Mouse (Mus musculus) lung, adult 2 months (tissue): ENCODE results near the gene Gabra2. TPM values are rescaled to one million over a fixed set of nuclear protein-coding genes. Genes with fewer than 3 reads are reported as not detected.

Source experiments
- DNase-seq: peaks from one replicate; pipeline ENCODE4 v3.0.0; 2022
- H3K4me1 ChIP-seq: fragments of 200-500 bp; 2 replicates; pipeline ENCODE4 v1.6.1; 2011; ENCODE audit warnings: low read length; ENCODE audit not compliant: control insufficient read depth, insufficient read depth
- H3K4me3 ChIP-seq: fragments of 200-500 bp; replicated peaks from 2 replicates; pipeline ENCODE3; 2011; ENCODE audit warnings: low read depth, mild to moderate bottlenecking, control low read depth, low read length; ENCODE audit errors: extremely low read depth
- CTCF ChIP-seq: fragments of 200-500 bp; IDR thresholded peaks from 2 replicates; pipeline ENCODE4 v1.5.1; 2011; ENCODE audit warnings: mild to moderate bottlenecking, low read length, control low read depth; ENCODE audit not compliant: insufficient read depth
- POLR2A ChIP-seq: fragments of 200-500 bp; IDR thresholded peaks from 2 replicates; pipeline ENCODE4 v1.6.1; 2011; ENCODE audit warnings: low read depth, mild to moderate bottlenecking, control low read depth, low read length, borderline replicate concordance; ENCODE audit errors: extremely low read depth
- WGBS: fragments of 180-500 bp; shearing (Covaris S2); methylation state at CpG from one replicate; pipeline ENCODE4 v1.1.7; 2018; 5-methylcytosine and 5-hydroxymethylcytosine counted together
- polyA plus RNA-seq: library from polyadenylated mRNA; depleted of rRNA; stranded (reverse); fragments of >200 nt; gene quantifications from 2 replicates; pipeline ENCODE4 v1.2.3, GENCODE M21; 2012; rRNA removed

The Gabra2 gene
- polyA plus RNA-seq: not detected in 2 replicates

DNA sequence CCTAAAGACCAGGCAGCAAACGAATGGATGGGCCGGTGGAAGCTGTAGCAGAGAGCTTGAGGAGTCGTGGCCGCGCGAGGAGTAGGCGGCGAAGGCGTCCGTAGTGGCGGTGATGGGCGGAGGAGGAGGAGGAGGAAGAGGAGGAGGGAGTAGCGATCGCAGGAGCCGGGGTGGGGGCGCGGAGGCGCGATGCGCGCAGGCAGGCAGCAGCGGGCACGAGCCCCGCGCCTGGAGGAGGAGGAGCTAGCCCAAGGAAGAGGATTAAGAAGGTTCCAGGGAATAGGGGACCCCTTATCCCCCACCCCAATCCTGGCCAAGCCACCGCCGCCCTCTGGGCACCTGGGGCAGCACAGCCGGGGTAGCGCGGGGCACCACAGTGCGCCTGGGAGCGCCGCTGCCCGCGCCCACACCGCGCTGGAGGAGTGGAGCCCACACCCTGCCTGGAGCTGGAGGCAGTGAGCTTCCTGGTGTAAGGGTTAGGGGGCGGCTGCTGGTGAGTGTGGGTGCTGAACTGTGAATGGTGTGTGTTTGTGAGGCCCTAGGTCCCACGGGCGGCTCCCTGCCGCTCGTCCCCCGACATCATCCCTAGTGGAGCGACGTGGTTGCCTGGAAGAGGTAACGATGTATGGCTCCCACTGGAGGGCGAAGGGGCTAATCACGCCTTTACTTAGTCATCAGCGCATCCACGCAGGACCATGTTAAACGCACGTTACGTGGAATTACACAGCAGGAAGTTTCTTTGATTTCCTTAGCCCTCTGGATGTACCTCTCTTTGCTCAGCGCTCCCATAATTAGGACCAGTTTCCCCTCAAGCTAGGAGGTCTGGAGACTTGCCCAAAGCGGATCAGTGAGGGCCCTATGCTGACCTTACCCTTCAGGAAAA is at the start of gene Gabra2:
Gene Gabra2 (minus strand): TSS at position 125 of the 883 bp plus-strand sequence.
- TF ChIP-seq POLR2A (no peak), CTCF (no peak)

DNA sequence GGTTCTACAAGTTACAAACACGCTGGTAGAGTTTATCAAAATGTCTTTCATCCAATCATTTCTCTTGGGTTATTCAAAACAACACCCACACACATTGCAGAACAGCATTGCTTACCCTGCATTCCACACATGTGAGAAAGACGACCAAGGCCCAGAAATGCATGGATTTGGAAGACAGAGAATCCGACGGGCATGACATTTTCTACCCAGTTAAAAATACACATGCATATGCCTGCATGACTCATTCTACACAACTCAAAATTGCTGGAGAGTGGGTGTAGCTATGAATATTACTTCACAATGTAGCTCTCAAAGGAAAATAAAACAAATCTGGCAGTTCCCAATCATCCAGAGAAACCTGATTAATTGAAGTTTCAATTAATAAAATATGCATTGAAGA is 41.0 kb upstream of the Gabra2 start:
- TF ChIP-seq POLR2A (no peak), CTCF (no peak)
- Histone ChIP-seq H3K4me3 (no peak overlapping the region), H3K4me1 (no peaks in the 10 kb centered on the region)
- WGBS: 64% methylated on average over 4 of the region's 4 CpGs
- DNase-seq: no peak

More for the DNA sequence above, at the start of gene Gabra2:
- no peak for DNase-seq
- Histone ChIP-seq H3K4me3 (no peak within 1 kb of the TSS), H3K4me1 (no peaks in the 10 kb centered on the region)
- WGBS: 2% methylated on average over 54 of the region's 55 CpGs

- no peak for DNase-seq
- WGBS: 63% methylated on average over 2 of the region's 2 CpGs
- TF ChIP-seq CTCF: no peak
- TF ChIP-seq POLR2A: no peak
- no peaks in the 10 kb centered on the region for H3K4me1 ChIP-seq
- H3K4me3 ChIP-seq: no peak overlapping the region
These were observed 40.2 kb upstream of the Gabra2 start for GRCm38 (mm10) chr5:71135840-71136239.

DNA sequence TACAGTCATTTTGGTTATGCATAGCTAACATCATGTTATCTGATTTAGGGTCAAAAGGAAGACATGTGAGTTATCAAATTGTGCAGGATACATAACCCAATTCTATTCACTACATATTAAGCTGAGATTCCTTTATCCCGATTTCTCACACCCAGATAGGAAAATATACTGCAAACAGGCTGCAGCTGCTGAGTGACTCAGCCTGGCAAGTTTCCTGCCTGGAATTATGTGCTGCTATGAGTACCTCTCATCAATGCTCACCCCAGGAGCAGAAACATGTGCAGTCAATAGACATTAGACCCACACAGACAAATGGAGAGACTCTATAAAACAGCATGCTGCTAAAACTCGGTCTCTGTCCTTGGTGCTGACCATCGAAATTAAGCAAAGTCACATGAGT is 32.1 kb upstream of the Gabra2 start:
- 60% methylated on average over 3 of the region's 3 CpGs for WGBS
- no peak for TF ChIP-seq CTCF
- TF ChIP-seq POLR2A: no peak
- DNase-seq: no peak
- H3K4me1 ChIP-seq: no peaks in the 10 kb centered on the region
- no peak overlapping the region for H3K4me3 ChIP-seq

GRCm38 (mm10) chr5:71115216-71115615 is 19.6 kb upstream of the Gabra2 start:
- no peak for TF ChIP-seq POLR2A
- TF ChIP-seq CTCF: no peak
- DNase-seq: no peak
- no peak overlapping the region for H3K4me3 ChIP-seq
- no peaks in the 10 kb centered on the region for H3K4me1 ChIP-seq
- 30% methylated on average over 1 of the region's 1 CpGs for WGBS

DNA sequence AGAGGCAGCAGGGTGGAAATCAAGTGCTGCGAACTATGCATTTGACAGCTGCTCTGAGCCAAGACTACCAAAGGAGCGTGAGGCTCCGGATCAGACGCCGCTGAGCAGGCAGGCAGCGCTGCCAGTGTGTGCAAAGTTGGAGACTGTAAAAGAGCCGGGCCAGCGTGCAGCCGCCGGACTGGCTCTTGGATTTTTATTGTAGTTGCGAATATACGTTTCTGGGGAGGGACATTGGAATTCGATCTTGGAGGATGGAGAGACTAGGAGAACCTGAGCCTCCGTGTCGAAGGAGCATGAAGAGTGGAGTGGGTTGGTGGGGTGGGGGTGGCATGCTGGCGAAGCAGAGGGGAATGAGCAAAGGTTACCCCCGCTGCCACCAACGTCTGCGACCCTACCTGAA is 469 bp downstream of the Gabra2 start:
- no peak for DNase-seq
- Histone ChIP-seq H3K4me1 (no peaks in the 10 kb centered on the region), H3K4me3 (no peak overlapping the region)
- no peak for TF ChIP-seq POLR2A
- TF ChIP-seq CTCF: no peak
- 4% methylated on average over 19 of the region's 19 CpGs for WGBS

DNA sequence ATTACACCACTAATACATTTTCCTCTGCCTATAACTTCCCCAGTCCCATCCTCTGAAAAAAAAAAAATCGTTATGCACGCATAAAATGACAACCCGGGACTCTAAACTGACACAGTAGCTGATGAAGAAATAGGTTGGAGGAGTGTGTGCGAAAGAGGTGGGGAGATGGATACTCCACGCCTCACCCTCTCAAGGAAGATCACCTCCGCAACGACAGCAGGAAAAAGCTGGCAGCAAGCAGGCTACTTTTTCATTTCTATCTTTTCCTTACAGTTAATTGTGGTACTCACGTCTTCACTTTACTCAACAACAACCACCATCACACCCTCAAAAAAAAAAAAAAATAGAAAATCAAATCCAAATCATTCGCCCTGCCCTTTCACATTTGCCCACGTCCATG is 873 bp downstream of the Gabra2 start:
- no peaks in the 10 kb centered on the region for H3K4me1 ChIP-seq
- WGBS: 22% methylated on average over 10 of the region's 10 CpGs
- TF ChIP-seq CTCF (no peak), POLR2A (no peak)
- no peak for DNase-seq
- H3K4me3 ChIP-seq: no peak overlapping the region

DNA sequence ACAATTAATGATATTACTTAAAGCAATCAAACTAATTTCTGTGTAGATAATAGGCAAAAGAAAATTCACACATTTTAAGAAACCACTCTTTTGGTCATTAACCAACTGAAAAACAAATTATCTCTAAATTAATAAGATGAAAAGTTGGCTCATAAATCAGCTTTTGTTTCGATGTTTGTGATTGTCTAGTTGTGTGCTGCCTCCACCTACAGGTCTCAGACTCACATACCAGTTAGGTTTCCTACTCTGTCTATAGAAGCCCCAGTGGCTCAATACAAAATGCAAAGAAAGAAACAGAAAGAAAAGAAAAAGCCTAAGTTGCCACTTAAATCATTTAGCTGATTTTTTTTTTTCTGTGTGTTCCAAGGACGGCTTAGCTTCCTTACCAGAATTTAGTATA is 1.8 kb downstream of the Gabra2 start:
- Histone ChIP-seq H3K4me1 (no peaks in the 10 kb centered on the region), H3K4me3 (no peak overlapping the region)
- WGBS: 67% methylated on average over 2 of the region's 2 CpGs
- no peak for DNase-seq
- TF ChIP-seq POLR2A (no peak), CTCF (no peak)

DNA sequence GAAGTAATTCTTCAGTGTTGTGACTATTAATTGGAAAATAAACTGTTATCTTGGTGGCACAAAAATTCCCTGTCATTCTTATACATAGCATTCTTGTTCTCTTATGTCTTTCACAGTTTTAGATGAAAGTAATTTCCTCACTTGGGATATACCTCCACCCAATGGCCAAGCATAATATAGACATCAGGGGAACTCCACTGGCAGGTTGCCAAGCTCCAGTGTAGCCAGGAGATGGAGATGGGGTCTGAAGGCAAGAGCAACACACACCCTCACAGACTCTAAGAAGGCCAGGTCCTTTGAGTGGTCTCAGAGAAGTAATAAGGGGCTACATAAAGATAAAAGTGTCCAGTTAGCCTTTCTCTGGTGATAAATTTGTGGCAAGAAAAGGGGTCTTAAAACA is 3.2 kb downstream of the Gabra2 start:
- Histone ChIP-seq H3K4me1 (no peaks in the 10 kb centered on the region), H3K4me3 (no peak overlapping the region)
- DNase-seq: no peak
- no peak for TF ChIP-seq POLR2A
- TF ChIP-seq CTCF: no peak

GRCm38 (mm10) chr5:71091926-71092325 is 3.7 kb downstream of the Gabra2 start:
- TF ChIP-seq CTCF (no peak), POLR2A (no peak)
- DNase-seq: no peak
- H3K4me1 ChIP-seq: no peaks in the 10 kb centered on the region
- H3K4me3 ChIP-seq: no peak overlapping the region
- WGBS: 48% methylated on average over 2 of the region's 2 CpGs

GRCm38 (mm10) chr5:71078861-71079260 is 16.8 kb downstream of the Gabra2 start:
- H3K4me3 ChIP-seq: no peak overlapping the region
- 83% methylated on average over 5 of the region's 5 CpGs for WGBS
- H3K4me1 ChIP-seq: no peaks in the 10 kb centered on the region
- no peak for TF ChIP-seq CTCF
- TF ChIP-seq POLR2A: no peak
- no peak for DNase-seq
